Mouse (Mus musculus): ENCODE measurements around the gene Gm31571. TPM values are rescaled to one million over a fixed set of nuclear protein-coding genes. Genes with fewer than 3 reads are reported as not detected.

The Gm31571 gene
- not detected for polyA plus RNA-seq (2014; fragmentation: Illumina TruSeq; extraction: RNeasy Lipid Tissue Mini Kit (QIAGEN cat#74804); ENCODE audit: low read depth, low replicate concordance)

GRCm38 (mm10) chrY:22051253-22051652 lies at the start of gene Gm31571:
Gene Gm31571, minus strand, starts transcription at chrY:22051353.

